Mouse (Mus musculus): Measurements from ENCODE around the gene Rgs10.

Rgs10 gene

DNA sequence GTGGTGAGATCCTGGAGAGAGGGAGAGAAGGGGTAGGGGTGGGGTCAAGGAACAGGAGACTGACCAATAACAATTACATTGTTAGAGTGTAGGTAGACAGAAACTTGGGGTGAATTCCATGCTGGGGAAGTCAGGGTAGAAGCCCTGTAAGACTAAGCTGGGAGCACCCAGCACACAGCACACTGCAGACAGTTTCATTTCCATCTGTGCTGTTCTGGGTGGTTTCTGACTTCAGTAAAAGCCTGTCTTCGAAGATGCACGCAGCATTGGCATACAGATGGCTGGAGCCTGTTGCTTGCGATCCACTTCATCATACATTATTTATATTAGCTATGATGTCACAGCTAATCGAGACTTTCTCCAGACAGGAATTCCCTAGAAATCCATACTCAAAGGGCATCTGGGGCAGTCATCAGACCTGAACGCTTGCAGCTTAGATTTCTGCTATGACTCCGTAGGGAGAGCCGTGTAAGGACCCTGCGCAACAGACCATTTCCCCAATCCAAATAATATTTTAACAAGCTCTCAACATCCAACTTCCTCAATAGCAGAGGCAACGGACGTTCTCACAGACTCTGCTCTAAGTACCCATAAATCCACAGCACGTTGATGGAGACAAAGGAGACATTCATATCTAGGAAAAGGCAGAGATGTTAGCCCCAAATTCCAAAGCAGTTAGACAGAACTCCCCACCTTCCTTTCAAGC lies 7.7 kb downstream of the Rgs10 start:
- no peak for DNase-seq (ENCODE audit: low read depth)

DNA sequence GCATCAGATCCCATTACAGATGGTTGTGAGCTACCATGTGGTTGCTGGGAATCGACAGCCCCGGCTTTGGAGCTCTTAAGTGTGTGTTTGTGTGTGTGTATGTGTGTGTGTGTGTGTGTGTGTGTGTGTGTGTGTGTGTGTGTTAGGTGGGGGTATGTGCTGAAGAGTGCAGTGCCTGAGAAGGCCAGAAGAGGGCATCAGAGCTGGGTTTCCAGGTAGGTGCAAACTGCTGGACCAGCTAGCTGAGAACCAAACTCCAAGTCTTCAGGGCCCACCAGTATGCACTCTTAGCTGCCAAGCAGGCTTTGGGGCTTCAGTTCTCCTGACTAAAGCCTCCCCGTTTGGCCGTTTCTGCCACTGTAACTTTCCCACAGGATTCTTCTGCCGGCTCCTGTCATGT lies 10.3 kb downstream of the Rgs10 start:
- DNase-seq (ENCODE audit: low read depth) = peak; percentile 22

DNA sequence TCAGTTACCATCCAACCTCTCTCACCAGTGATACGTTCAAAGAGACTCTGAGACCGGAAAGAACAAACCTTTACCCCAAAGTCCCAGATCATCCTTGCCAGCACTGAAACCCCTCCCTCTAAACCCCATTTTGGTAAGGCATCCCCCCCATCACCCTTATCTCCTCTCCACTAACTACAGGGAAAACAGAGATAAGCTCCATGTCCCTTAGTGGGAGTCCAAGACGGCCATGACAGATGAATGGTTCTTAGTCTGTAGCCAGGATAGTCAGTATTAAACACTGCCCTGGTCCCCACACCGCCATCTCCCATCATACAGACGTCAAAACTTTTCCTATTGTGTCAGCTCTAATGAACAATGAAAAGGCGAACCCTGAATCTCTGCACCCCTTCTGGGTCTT lies 14.6 kb downstream of the Rgs10 start:
- no peak for DNase-seq (ENCODE audit: low read depth)

DNA sequence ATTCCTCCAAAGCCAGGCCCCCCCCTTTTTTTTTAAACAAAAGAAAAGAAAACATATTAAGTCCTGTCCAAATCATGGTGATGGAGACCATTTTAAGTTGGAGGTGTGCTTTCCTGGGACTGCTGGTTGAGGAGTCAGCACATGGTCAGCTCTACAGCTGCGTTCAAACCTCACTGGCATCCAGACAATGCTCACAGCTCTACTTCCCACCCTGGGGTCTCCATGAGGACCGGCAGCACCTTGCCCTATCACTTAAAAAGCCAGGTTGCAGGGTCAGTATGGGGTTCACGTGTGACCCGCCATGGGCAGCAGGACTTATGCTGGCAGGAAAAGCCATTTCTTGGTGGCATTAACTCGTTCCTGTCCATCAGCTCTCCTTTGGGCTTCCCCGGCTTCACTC lies 15.0 kb downstream of the Rgs10 start:
- DNase-seq (ENCODE audit: low read depth) = no peak

DNA sequence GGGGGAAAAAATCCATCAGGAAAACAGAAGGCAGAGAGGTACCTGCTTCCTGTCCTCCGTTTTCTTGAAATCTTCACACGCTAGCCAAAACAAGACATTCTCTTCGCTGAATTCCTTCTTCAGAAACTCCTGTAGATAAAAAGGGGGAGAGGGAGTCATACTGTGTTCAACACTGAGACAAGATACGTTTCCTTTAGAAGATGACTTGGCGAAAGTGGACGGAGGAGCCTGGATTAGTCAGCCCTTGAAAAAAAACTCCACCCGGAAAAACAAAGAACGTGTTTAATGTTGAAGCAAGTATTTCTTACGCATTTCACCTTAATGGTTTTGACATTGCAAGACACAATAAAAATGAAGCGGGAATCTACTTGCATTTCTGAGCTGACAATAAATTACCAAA lies 15.4 kb downstream of the Rgs10 start:
- no peak for DNase-seq (ENCODE audit: low read depth)

DNA sequence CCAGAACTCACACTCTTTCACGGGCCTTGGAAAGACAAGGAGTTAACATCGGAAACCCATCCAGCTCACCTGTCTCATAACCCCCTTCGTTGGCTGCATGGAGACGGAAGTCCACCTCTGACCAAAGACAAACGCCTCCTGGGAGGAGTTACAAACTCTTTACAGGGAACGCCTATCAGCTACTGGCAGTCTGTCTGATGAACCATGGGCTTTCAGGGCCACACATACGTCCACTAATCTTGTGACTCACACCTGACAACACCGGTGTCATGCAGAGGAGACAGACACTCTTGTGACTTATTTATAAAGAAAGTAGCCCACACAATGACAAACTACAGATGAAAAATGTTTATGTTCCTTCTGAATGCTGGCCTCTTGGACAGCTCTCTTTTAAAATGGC lies 16.0 kb downstream of the Rgs10 start:
- no peak for DNase-seq (ENCODE audit: low read depth)

DNA sequence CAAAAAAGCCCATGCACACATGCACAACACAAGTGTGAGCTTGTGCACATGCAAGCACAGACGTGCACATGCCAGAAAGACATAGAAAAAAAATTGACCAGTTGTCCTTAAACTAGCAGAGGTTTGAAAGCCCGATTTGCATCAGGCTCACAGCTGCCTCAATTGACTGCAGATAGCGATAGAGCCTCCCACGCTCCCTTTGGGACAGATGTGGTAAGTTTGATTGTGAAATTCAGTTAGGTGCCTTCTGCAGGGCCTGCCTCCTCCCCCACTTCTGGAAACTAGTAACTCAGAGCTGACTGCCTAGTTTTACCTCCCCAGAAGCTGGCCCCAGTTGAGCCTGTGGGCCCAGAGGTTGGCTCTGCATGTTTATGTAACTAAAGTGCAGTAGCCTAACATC lies 19.9 kb downstream of the Rgs10 start:
- peak; percentile 56 for DNase-seq (ENCODE audit: low read depth)

DNA sequence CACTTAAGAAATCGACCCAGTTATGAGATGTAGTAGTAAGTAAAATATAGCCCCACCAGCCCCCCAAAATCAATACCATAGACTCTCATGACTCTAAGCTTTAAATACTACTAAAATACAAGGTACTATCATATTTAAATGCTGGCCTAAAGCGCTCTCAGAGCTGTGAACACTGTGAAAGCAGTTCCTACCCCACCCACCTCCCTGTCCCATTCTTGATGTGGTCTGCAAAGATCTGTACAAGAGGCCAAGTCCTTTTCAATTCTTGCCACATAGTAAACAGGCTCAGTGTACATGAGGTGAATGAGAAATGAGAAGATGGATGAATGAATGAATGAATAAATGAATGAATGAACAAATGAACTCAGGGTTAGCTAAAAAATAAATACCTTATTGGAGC lies 21.5 kb downstream of the Rgs10 start:
- DNase-seq (ENCODE audit: low read depth) = no peak

DNA sequence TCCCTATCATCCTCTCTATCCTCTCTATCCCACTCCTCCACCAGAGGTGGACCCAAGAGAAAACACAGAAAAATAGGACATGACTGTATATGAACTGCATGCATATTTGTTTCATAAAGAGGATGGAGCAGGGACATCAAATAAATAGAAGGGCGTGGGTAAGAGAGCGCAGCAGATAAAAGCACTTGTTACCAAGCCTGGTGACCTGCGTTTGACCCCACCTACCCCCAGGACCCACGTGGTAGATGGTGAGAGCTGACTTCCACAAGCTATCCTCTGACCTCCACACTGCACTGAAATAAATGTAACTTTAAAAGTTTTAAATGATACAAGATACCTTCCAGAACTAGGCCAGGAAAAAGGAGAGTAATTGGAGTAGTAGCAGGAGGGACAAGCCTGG lies 24.8 kb downstream of the Rgs10 start:
- DNase-seq (ENCODE audit: low read depth) = no peak

DNA sequence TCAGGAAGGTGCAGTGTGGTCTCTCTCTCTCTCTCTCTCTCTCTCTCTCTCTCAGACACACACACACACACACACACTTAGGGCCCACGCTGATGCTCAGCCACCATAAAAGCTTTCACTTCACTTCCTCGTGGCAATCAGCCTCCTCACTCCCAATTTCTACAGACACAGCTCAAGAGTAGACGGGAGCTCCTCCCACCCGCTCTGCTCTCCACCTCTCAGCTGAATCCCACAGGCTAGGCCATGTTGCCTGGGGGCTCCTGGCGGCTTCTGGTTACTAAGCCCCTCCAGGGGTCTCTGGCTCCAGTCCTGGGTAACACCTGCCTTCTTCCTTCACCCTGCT lies 25.6 kb downstream of the Rgs10 start:
- no peak for DNase-seq (ENCODE audit: low read depth)

DNA sequence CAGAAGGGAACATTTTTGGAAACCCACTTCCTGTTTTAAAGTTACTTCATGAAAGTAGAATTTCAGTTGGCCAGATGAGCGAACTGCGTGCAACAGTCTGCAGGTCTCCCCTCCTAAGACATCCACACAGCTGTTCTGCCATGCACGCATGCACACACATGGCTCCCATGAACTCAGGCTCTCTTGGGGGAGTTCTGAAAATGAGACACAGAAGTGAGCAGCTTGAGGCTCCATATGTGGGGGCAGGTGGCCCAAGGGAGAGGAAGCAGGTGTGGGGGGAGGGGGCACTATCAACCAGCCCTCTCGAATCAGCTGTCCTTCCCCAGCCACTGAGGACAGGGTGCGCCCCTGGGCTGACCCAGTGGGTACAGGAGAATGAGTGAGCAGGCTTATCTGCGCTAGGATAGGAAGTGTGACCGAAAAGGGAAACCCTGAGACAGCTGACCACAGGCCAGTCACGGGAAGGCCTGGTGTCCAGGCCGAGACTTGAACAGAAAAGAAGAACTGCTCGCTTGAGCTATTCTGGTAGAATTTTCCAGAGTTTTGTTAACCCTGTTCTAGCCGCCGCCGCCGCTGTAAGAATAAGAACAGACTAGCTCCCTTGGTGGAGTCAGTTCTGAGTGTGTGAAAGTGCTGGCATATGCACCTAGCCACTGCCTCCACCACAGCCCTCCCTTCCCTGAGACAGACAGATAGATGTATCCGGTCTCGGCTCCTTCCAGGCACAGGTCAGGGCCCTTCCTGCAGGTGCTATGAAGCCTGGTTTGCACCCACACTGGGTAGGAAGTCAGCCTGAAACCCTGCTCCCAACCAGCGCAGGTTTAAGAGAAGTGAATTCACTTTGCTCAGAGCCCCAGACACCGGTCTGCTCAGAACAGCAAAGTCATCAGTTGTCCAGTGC lies 26.2 kb downstream of the Rgs10 start:
- DNase-seq (ENCODE audit: low read depth) = no peak

DNA sequence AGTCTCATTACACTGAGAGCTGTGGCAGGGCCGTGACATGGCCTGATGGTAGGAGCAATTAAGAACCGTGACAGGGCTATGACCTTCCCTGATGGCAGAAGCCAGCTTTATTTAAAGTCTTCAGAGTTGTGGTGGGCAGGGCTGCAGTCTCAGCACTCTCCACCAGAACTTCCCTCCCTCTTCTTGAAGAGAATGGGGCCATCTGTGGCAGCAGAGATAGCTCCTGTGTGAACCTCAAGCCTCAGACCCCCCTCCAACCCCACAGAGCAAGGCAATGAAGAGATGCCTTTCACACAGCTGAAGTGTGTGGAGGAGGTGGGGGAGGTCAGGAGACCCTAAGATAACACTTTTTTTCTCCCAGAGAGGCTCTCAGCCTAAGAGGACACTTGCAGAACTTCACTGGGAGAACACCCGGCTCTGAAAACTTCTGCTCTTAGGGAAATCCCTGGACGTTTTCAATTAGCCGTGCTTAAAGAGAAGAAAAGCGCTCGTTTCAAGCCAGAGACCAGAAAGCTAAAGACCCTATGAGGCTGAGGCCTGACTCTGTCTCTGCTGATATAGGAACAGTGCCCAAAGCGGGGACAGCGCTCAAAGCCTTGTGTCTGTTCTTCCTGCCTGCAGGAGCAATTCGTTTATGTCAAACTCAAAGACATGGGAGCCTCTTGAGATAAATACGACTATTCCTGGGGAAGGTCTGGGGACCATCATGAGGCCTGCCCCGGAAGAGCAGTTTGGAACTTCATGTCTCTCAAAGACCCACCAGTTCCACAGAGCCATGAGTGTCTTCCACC lies 27.1 kb downstream of the Rgs10 start:
- DNase-seq (ENCODE audit: low read depth) = no peak

DNA sequence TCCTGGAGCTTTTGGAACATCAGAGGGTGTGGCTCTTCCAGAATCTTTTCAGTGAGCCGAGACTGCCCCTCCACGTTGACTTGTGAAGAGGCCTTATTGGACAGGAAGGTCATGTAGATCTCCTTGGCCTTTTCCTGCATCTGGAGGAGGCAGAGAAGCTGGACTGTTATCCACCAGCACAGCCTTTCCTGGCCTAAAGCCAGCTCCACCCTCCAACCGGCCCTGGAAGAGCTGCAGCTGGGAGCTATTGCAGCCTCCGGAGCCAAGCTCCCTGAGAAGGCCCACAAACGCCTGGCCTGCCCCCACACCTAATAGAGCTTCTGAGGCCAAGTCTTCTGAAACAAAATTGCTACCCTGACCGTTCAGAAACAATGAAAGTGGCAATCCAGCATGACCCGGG lies 29.6 kb downstream of the Rgs10 start:
- peak; percentile 68 for DNase-seq (ENCODE audit: low read depth)

DNA sequence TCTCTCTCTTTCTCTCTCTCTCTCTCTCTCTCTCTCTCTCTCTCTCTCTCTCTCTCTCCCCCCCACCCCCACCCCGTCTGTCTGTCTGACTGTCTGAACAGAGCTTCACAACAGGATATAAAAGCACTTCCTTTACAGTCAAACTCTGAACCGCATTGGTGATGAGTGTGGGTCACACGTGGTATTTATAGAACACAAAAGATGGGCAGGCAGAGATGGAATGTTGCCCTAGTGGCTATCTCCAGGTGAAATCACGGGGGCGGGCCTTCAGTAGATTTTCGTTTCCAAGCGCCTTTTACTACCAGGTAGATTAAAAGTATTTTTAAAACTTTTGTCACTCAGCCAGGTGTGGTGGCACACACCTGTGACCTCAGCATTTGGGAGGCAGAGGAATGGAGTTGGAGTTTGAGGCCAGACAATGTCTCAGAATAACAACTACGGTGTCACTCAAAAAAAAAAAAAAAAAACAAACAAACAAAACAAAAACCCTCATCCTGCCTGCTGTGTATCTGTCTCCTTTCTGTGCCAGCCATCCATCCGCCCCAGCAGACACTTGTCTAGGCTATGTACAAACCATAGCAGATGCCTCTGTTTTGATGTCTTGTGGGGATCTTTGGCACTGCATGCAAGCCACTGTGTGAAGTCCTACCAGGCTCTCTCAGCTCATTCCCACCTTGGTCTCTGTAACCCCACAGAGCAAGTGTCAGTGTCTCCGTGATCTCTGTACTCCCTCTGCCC lies 34.7 kb downstream of the Rgs10 start:
- DNase-seq (ENCODE audit: low read depth) = no peak

DNA sequence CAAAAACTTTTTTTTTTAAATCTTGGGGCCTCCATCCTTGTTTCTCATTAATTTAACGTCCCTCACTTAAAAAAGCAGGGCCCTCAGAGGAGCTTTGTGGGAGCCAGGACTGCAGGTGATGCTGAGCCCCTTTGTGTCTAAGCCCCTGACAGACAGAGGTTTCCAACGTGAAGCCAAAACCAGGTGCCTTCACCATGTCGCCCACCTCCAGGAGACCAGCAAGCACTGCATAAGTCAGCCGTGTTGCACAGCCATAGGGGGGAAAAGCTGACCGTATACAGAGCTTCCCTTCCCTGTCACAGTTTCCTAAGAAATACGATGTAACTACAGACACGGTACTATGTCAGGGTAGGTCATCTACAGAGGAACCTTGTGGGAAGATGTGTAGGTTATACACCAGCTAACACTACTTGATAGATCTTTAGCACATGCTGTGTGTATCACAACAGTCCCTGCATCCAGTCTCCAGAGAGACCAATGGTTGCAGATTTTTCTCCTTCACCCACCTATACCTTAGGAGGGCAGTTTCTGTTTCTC lies 35.3 kb downstream of the Rgs10 start:
- no peak for DNase-seq (ENCODE audit: low read depth)

DNA sequence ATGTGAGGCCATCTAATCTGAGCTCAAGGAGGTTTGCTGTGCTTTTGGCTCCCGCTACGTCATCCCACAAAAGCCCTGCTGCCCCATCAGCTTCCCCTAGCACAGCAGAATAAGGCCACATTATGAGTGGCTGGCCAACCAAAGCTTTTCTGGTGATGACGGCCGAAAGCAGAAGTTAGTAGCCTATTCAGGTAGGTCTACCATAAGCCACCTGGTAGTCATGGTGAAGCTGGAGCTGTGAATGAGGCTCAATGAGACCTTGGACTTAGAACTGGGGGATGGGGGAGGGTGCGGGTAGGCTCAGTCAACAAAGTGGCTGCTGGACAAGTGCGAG lies 36.1 kb downstream of the Rgs10 start:
- no peak for DNase-seq (ENCODE audit: low read depth)

DNA sequence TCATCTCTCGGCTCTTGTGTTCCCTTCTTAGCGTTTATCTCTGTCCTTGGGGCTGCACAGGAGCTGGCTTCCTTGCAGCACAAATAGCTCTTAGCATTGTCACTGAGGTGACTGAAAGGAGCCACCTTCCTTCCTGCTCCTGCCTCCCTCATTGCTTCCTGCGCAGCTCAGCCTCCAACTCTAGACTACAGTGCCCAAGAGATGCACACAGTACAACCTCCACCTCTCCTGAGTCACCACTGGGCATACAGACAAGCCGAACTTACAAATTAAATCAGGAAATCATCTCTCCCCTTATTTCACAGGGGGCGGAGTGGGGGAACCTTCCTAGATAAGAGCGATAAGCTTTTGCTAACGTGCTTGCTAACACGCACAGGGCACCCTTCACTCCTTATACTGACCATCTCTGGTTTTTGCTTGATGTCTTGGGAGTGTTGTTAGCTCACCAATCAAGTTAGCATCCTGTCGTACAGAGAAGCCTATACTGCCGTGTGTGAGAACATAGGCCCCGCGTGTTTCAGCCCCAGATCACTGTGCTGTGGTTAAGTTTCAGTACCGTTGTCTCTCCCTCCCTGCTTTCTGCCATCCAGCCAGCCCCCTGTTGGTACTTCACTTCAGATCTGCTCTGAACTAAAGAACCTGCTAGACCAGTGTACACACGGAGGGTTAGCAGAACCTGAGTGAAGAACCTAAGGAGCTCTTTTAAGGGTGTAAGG lies 36.6 kb downstream of the Rgs10 start:
- no peak for DNase-seq (ENCODE audit: low read depth)

DNA sequence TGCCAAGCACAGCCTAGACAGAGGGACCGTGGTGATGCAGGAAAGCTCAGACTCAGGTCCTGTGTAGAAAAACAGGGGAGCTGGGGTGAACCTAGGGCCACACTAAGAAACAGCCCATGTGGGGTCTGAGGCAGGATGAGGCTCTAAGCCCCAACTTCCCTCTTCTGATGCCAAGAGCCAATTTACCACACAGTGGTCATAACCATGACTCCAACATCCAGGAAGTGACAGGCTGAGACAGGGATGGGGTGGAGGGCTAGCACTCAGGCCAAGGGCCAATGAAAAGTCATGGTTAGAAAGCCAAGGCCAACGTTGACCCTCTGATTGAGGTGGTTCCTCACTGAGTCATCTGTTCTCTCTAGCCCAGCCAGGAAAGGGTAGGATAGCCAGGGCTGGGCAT lies 37.6 kb downstream of the Rgs10 start:
- no peak for DNase-seq (ENCODE audit: low read depth)

DNA sequence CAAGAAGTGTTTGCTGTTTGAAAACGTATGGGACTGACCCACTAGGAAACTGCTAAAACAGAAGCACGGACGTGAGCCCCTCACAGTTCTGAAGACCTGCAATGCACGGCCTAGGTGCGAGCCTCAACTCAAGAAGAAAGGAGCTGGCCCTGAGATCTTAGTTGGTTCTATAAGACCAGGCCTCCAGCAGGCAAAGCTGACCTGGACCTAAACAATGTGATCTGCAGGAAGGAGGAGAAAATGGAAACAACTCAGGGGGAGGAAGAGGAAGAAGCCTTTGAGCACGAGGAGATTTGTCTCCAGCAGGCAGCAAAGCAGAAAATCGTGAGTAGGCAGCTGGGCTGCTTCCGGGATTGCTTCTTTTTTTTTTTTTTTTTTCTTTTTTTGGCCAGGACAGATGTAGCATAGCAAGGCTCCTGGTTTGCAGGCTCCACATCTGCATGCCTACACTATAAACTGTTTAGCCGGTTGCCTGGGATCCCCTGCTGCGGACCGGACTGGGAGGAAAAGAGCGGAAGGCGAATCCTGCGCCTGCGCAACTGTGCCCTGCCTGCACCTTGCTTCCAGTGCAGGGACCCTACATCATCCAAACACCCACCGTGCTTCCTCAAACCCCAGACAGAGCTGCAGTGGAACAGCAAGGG lies 39.3 kb downstream of the Rgs10 start:
- DNase-seq (ENCODE audit: low read depth) = no peak

DNA sequence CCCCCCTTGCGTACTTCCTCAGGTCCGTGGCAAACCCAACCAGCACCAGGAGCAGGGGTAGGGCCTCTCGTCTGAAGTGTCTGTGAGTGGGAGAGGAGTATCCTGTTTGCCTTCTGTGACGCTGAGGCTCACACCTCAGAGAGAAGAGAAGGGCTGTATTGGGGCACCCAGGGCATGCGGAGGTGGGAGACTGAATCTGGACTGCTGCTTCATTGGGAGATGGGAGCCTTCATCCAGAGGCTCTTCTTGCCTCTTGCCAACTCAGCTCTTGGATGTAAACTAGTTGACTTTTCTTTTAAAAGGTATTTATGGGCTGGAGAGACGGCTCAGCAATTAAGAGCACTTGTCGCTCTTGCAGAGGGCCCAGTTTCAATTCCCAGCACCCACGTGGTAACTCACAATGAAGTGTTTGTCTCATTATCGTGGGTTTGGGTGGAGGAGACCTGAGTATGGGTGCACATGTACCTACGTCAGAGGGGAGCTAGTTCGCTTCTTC lies 42.3 kb downstream of the Rgs10 start:
- no peak for DNase-seq (ENCODE audit: low read depth)

DNA sequence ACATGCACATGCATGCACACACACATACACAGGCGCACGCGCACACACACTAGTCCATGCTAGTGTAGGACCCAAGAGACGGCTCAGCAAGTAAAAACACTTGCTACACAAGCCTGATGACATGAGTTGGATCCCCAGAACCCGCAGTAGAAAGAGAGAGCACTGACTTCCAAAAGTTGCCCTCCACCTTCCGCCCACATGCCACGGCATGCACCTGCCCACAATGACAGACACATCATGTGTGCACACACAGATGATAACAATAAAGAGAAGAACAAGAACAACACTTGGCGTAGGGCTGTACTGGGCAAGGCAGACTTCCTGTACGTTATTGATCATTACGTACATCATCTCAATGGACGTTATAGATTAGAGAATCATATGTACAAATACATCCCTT lies 44.4 kb downstream of the Rgs10 start:
- DNase-seq (ENCODE audit: low read depth) = no peak
